29 mouse cellular contexts compared by ENCODE assay signal in the genomic region with DNA sequence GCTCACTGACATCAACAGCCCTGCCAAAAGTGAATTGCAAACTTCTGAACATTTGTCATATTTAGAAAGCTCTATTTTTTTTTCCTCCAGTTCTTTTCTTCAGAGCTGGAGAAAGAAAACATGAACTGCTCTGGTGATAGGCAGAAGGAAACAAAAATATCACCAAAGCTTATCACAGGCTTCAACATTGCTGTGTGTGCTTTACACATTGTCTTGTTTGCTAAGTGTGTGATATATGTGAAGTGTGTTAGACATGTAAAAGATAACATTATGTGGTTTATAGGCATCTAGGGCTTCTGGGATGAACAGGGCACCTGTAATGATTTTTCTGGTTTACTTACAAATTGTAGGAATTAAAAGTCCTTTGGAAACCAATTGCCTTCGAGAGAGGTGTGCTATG.
DNase-seq lines count a peak whose midpoint lies in the region; ATAC-seq and TF ChIP-seq lines count a peak whose summit lies in the region.
"Had no signal": no experiment of that assay in that cellular context is flagged by ENCODE, and none has a peak within 500 bp of the region (broad histone marks: within the 10 kb centered on the region; RNA-seq: fewer than 3 reads in every experiment).

No protein-coding gene starts in this region.

- no peak overlapping the region for H3K27ac ChIP-seq in intestine, embryonic 15.5 days
- no peak overlapping the region for H3K27ac ChIP-seq in intestine, embryonic 16.5 days (ENCODE audit: low read length)
- no peak overlapping the region for H3K27ac ChIP-seq in stomach, embryonic 16.5 days (ENCODE audit: low read length)
- no peak overlapping the region for H3K27ac ChIP-seq in midbrain, postnatal 0 days (ENCODE audit: low read depth, low read length)
- H3K27ac ChIP-seq: embryonic facial prominence, embryonic 12.5 days; embryonic facial prominence, embryonic 15.5 days; gastrocnemius, adult 2 months; heart, adult 2 months; heart, embryonic 10.5 days; heart, embryonic 13.5 days; hindbrain, embryonic 14.5 days; hindbrain, postnatal 0 days had no signal

- TF ChIP-seq CTCF in midbrain, postnatal 0 days (IDR thresholded peaks at IDR 0.05), result no peak

- no peaks in the 10 kb centered on the region for H3K36me3 ChIP-seq in intestine, embryonic 15.5 days
- H3K36me3 ChIP-seq in intestine, embryonic 16.5 days (ENCODE audit: control insufficient read depth, insufficient read depth, low read length), result no peaks in the 10 kb centered on the region
- H3K36me3 ChIP-seq in stomach, embryonic 16.5 days (ENCODE audit: control insufficient read depth, insufficient read depth, low read length), result no peaks in the 10 kb centered on the region
- H3K36me3 ChIP-seq in midbrain, postnatal 0 days (ENCODE audit: insufficient read depth, low read length), result no peaks in the 10 kb centered on the region
- H3K36me3 ChIP-seq: embryonic facial prominence, embryonic 12.5 days; embryonic facial prominence, embryonic 15.5 days; G1E; heart, embryonic 10.5 days; heart, embryonic 13.5 days had no signal

- H3K4me2 ChIP-seq in intestine, embryonic 15.5 days (replicated peaks), result peak overlapping the region; percentile 25; the same call in 1 of the 2 replicates
- H3K4me2 ChIP-seq in intestine, embryonic 16.5 days (ENCODE audit: low read depth, low read length), result no peak overlapping the region
- H3K4me2 ChIP-seq in stomach, embryonic 16.5 days (ENCODE audit: low read depth, low read length), result 0 out of 2 replicates have a peak overlapping the region, but pooled peaks have one; percentile 17
- H3K4me2 ChIP-seq in midbrain, postnatal 0 days (ENCODE audit: low read depth, low read length, poor library complexity, severe bottlenecking), result no peak overlapping the region
- H3K4me2 ChIP-seq: embryonic facial prominence, embryonic 12.5 days; embryonic facial prominence, embryonic 15.5 days; heart, embryonic 13.5 days; hindbrain, embryonic 14.5 days had no signal

- H3K9ac ChIP-seq in intestine, embryonic 15.5 days, result no peak overlapping the region
- no peak overlapping the region for H3K9ac ChIP-seq in intestine, embryonic 16.5 days (ENCODE audit: low read depth, low read length)
- H3K9ac ChIP-seq in stomach, embryonic 16.5 days (ENCODE audit: low read length), result no peak overlapping the region
- no peak overlapping the region for H3K9ac ChIP-seq in midbrain, postnatal 0 days (replicated peaks; ENCODE audit: low read length, poor library complexity, severe bottlenecking)
- H3K9ac ChIP-seq: embryonic facial prominence, embryonic 12.5 days; embryonic facial prominence, embryonic 15.5 days; forebrain, postnatal 0 days; heart, embryonic 13.5 days; hindbrain, embryonic 14.5 days had no signal

- no peaks in the 10 kb centered on the region for H3K4me1 ChIP-seq in intestine, embryonic 15.5 days (replicated peaks)
- no peaks in the 10 kb centered on the region for H3K4me1 ChIP-seq in intestine, embryonic 16.5 days (ENCODE audit: control insufficient read depth, insufficient read depth, low read length)
- H3K4me1 ChIP-seq in stomach, embryonic 16.5 days (ENCODE audit: control insufficient read depth, insufficient read depth, low read length), result peaks cover 10% of the 10 kb centered on the region; the same call in 1 of the 2 replicates
- no peaks in the 10 kb centered on the region for H3K4me1 ChIP-seq in midbrain, postnatal 0 days (ENCODE audit: insufficient read depth, low read length)
- H3K4me1 ChIP-seq: embryonic facial prominence, embryonic 12.5 days; embryonic facial prominence, embryonic 15.5 days had no signal

- no peak for ATAC-seq in intestine, embryonic 15.5 days
- no peak for ATAC-seq in intestine, embryonic 16.5 days
- ATAC-seq in granulocyte monocyte progenitor cell, adult 5-6 weeks (replicated peaks; ENCODE audit: poor library complexity, severe bottlenecking), result peak; percentile 10; the same call in 1 of the 2 replicates
- peak; percentile 21 for ATAC-seq in megakaryocyte progenitor cell, adult 5-6 weeks (replicated peaks; ENCODE audit: poor library complexity)
- ATAC-seq in stomach, embryonic 16.5 days (ENCODE audit: insufficient read depth, low FRiP score), result peak; percentile 56; the same call in 1 of the 2 replicates
- no peak for ATAC-seq in midbrain, postnatal 0 days (ENCODE audit: low FRiP score)
- ATAC-seq: forebrain, embryonic 14.5 days; forebrain, postnatal 0 days; hindbrain, postnatal 0 days; Patski had no signal

- H3K27me3 ChIP-seq in intestine, embryonic 15.5 days (replicated peaks), result no peaks in the 10 kb centered on the region
- no peaks in the 10 kb centered on the region for H3K27me3 ChIP-seq in intestine, embryonic 16.5 days (replicated peaks; ENCODE audit: control insufficient read depth, insufficient read depth, low read length)
- H3K27me3 ChIP-seq in stomach, embryonic 16.5 days (ENCODE audit: control insufficient read depth, insufficient read depth, low read length), result no peaks in the 10 kb centered on the region
- H3K27me3 ChIP-seq in midbrain, postnatal 0 days (ENCODE audit: insufficient read depth, low read length), result no peaks in the 10 kb centered on the region
- H3K27me3 ChIP-seq: CH12.LX; embryonic facial prominence, embryonic 12.5 days; embryonic facial prominence, embryonic 15.5 days; heart, embryonic 13.5 days; Patski had no signal

- WGBS in intestine, embryonic 15.5 days, result 55% methylated on average over 1 of the region's 1 CpGs
- WGBS in intestine, embryonic 16.5 days, result 57% methylated on average over 1 of the region's 1 CpGs
- WGBS in stomach, embryonic 16.5 days, result 54% methylated on average over 1 of the region's 1 CpGs
- whole genome bisulfite sequencing in midbrain, postnatal 0 days, result 82% methylated on average over 1 of the region's 1 CpGs

- no peaks in the 10 kb centered on the region for H3K9me3 ChIP-seq in intestine, embryonic 15.5 days
- no peaks in the 10 kb centered on the region for H3K9me3 ChIP-seq in intestine, embryonic 16.5 days (ENCODE audit: control insufficient read depth, low read length)
- no peaks in the 10 kb centered on the region for H3K9me3 ChIP-seq in stomach, embryonic 16.5 days (replicated peaks; ENCODE audit: control insufficient read depth, low read length)
- no peaks in the 10 kb centered on the region for H3K9me3 ChIP-seq in midbrain, postnatal 0 days (ENCODE audit: low read length)
- H3K9me3 ChIP-seq: embryonic facial prominence, embryonic 12.5 days; embryonic facial prominence, embryonic 15.5 days; G1E; heart, embryonic 10.5 days; heart, embryonic 13.5 days had no signal

- H3K4me3 ChIP-seq in intestine, embryonic 15.5 days (replicated peaks), result no peak overlapping the region
- no peak overlapping the region for H3K4me3 ChIP-seq in intestine, embryonic 16.5 days (ENCODE audit: low read length)
- no peak overlapping the region for H3K4me3 ChIP-seq in stomach, embryonic 16.5 days (replicated peaks; ENCODE audit: low read length)
- no peak overlapping the region for H3K4me3 ChIP-seq in midbrain, postnatal 0 days (ENCODE audit: low read depth, low read length)
- H3K4me3 ChIP-seq: embryonic facial prominence, embryonic 12.5 days; embryonic facial prominence, embryonic 15.5 days; gastrocnemius, adult 2 months; heart, adult 2 months; heart, embryonic 10.5 days; heart, embryonic 13.5 days had no signal

- no peak for DNase-seq in testis, postnatal 10 days (ENCODE audit: low spot score)
- DNase-seq in midbrain, postnatal 0 days (ENCODE audit: low spot score), result no peak
- no peak for DNase-seq in right cerebral cortex, postnatal 10 days (ENCODE audit: low spot score in 2 of 2)
- DNase-seq: adrenal gland, adult 2 months; adrenal gland, postnatal 14 days; cerebellum, adult 11-12 months; cerebellum, adult 8-10 months; cerebellum, postnatal 10 days; forebrain, postnatal 0 days; gastrocnemius, adult 2 months; gastrocnemius, postnatal 14 days; heart, adult 2 months; heart, postnatal 14 days; heart, postnatal 4 days had no signal

Comparison
In these comparisons a context has a peak if more than half of its experiments do, and no peak if none do; other contexts are left out.
1. H3K4me2 ChIP-seq: peak in intestine, embryonic 15.5 days (single experiment) and stomach, embryonic 16.5 days (single experiment); none in intestine, embryonic 16.5 days (single experiment) and midbrain, postnatal 0 days (single experiment).
2. ATAC-seq: peak in granulocyte monocyte progenitor cell, adult 5-6 weeks (single experiment), megakaryocyte progenitor cell, adult 5-6 weeks (single experiment) and stomach, embryonic 16.5 days (single experiment); none in intestine, embryonic 15.5 days (single experiment), intestine, embryonic 16.5 days (single experiment) and midbrain, postnatal 0 days (single experiment).